Mouse (Mus musculus) T-cell, adult 66 days (primary cell): ENCODE measurements around the gene Shd. TPM values are rescaled to one million over a fixed set of nuclear protein-coding genes. Genes with fewer than 3 reads are reported as not detected.

Experiments used
- total RNA-seq, 2 experiments: library from RNA; stranded (reverse); gene quantifications; 3 replicates in 1 of 2; 4 replicates in 1 of 2; pipeline ENCODE4 v1.2.4; 2023

The Shd gene
- 1 to 10 TPM; 6.4 to 7.9 TPM for total RNA-seq

DNA sequence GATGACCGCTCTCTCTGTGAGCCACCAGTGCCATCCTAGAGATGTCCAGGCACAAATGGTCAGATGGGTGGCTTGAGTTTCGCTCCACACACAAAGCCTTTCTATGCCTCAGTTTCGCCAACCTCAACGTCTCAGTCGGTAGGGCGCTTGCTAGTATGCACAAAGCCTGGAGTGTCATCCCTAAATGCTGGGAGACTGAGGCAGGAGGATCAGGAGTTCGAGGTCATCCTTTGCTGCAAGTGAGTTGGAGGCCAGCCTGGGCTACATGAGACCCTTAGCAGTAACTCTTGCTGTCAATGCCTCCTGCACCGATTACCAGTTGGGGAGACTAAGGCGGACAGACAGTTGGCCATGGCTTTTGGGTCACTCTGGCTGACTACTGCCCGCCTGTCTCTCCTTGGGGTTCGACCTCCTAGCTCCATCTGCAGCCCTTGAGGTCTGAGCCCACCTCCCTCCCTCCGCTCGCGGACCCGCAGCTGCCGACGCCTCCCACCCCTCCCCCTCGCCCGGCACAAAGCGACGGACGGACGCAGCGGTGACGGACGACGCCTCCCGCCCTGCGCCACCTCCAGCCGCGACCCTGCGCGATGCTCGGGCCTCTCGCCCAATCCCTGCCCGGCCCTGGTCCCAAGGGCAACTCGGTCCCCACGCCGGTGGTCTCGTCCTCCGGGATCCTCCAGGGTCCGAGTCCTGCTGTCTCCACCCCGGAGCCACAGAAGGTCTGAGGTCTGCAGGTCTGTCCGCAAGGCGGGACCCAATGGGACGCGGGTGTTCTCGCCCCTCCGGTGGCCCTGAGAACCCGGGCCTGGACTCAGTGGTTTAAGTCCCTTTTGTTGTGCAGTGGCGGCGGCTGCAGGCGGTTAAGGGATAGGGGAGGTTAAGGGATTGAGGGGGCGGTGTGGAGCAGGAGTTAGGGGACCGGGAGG, at the start of gene Shd:
Gene Shd, plus strand, starts transcription at position 502 of the 926 bp plus-strand sequence.

DNA sequence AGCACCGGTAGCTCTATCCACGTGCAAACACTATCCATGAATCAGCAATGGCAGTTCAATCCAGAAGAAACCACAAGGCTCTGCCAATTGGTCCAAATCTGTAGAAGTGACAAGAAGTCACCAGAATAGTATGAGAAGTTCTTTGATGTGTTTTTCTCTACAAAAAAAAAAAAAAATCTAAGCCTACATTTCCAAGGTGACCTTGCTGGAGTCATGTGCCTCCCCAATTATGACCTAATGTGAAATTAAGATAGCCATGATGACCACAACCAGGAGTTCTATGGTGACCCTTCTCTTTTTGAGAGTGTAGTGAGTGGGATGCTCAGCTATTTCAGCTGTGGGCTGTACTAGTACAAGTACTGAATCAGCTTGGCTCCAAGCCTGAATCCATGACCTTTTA, 20.9 kb upstream of the Shd start, which contains the start of gene Zfp119b:
Gene Zfp119b, minus strand, starts transcription at position 101 of the 400 bp plus-strand sequence.

DNA sequence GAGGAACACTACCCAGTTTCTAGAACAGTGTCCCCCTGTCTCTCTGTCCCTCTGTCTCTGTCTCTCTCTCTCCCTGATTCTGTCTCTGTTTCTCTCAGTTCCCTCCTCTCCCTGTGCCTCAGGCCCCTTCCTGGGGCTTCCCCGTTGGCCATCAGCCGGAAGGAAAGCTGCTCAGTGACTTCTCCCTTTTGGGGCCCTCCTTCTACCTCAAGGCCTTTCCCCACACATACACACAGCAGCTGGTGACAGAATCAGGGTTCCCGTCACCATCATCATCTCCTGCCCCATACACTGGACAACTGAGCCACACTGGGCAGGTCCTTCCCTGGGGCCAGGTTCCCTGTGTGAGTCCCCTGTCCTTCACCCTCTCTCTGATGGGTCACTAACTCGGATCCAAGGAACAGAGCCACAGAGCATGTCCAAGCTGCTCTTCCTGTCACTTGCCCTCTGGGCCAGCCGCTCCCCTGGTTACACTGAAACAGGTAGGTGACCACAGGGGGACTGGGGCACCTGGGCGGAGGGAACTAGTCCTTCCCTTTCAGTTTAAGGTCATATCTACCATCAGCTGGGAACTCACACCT, 17.7 kb upstream of the Shd start, which contains the start of gene Ebi3:
Gene Ebi3, plus strand, starts transcription at position 194 of the 581 bp plus-strand sequence.

DNA sequence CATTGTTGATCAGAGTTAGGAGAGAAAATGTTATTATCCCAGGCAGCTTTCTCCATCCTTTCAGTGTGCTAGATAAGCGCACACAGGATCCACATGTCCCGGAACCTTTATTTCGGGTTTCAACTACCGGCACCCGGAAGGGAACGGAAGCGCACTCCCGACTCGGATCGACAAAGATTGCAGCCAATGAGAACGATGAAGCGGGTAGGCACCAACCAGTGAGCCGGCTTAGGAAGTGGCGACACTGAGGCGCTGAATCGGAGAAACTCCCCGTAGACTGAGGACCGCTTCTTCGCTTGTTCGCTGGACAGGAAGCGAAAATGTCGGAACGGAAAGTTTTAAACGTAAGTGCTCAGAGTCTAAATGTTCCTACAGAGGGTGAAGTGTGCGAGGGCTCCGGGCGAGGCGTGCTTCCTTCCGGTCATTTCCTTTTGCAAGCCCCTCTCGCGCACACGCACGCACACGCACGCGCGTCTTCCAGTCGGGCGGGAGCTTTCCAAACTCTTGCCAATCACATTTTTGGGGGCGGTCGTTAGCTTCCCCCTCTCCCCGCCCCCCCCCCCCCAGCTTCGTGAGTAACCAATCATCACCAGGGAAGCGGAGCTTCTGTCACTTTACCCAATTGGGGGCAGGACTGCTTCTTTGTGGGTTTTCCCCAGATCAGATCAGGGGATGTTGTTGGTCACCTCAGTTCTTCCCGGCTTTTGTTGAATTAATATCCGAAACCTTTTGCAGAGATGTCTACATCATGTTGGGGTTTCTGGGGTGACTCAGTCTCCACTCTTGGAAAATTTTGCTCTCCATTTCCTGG, 11.1 kb upstream of the Shd start, which contains the start of gene Yju2:
Gene Yju2, plus strand, starts transcription at position 182 of the 811 bp plus-strand sequence.

DNA sequence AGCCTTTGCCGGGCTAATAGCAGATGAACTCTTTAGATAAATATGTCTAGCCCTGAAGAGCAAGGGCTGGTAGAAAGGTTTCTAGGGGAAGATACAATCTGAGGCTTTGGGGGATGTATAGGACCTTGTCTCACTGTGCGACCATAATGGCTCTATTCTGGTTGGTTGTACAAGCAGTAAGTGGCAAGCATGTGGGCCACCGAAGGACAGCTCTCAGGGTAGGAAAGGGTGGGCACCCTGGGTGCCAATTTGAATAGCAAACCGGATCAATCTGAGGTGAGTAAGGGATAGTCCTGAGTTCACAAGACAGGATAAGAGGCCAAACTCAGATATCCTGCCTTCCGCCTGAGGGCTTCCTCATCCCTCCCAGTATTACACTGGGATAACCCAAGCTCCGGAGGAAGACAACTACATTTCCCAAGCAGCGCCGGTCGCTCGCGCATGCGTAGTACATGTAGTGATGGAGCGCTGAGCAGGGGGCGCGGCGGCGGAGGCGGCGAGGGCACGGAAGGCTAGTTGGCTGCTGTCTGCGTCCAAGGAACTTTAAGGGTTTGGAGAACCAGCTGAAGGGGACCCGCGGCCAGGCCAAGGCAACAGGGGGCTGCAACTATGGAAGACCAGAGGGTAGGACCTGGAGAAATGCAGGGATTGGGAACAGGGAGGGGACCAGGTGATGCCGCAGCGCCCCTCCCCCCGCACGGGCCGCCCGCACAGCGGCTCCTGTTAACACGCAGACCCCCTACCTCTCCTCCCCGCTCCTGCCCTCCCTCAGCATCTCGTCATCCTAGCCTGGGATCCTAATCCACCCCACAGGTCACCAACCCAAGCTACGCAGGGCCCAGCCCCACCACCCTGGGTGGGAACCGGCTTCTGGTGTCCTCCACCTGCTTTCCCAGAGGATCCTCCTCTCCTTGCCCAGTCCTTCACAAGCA, 16.0 kb downstream of the Shd start, which contains the start of gene Fsd1:
Gene Fsd1, plus strand, starts transcription at position 480 of the 932 bp plus-strand sequence.

DNA sequence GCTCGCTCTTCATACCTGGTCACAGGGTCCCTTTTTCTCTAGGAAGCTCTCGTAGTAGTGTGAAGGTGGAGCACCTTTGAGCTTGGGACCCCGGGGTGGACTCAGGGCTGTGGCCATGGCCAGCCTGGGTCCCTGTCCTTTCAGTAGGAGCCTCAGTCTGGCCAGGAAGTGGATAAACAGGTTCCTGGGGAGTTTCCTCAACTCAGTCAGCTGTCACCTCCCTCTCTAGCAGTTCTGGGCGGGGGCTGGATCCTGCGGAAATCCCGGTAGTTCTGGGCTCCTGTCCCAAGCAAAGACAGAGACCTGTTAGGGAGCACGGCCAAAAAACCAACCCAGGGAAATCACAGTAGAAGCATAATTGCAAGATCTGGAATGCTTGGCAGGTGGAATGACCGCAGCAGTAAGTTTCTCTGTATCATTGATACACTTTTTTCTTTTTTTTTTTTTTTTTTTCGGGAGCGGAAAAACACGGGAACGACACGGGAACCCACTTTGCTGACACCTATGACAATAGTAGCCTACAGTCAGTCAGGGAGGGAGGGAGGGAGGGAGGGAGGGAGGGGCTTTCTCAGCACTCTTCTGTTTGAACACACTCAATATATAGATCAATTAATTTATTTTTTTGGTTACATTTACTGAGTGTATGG, 35.3 kb downstream of the Shd start, which contains the start of the genes Stap2 and Mpnd:
Gene Stap2, minus strand, starts transcription at position 170 of the 647 bp plus-strand sequence.
Gene Mpnd, plus strand, starts transcription at position 297 of the 647 bp plus-strand sequence.

Other genes with a start within 250 kb of the Shd start
- gene Adgre4, start 220.5 kb upstream of the Shd start, total RNA-seq = 1 to 10 TPM; 1.0 to 1.3 TPM
- gene Zfp119a, start 91.5 kb upstream of the Shd start, total RNA-seq = 10 to 100 TPM; 11.9 to 12.2 TPM
- gene Zfp959, start 78.4 kb upstream of the Shd start, total RNA-seq = 10 to 100 TPM; 21.4 to 32.0 TPM
- 1 to 10 TPM; 3.5 to 4.7 TPM for gene Zfp119b, start 21.0 kb upstream of the Shd start, total RNA-seq
- gene Ebi3, start 17.8 kb upstream of the Shd start, total RNA-seq = 1 to 10 TPM; 1.0 to 1.3 TPM
- 10 to 100 TPM; 51.6 to 63.7 TPM for gene Yju2, start 11.4 kb upstream of the Shd start, total RNA-seq
- gene Fsd1, start 16.0 kb downstream of the Shd start, total RNA-seq = not detected
- 1 to 10 TPM in 1 of 2 experiments, under 1 TPM in 1; 0.84 to 2.4 TPM for gene Stap2, start 35.1 kb downstream of the Shd start, total RNA-seq
- gene Mpnd, start 35.2 kb downstream of the Shd start, total RNA-seq = 10 to 100 TPM; 66.1 to 69.1 TPM
- gene Sh3gl1, start 66.2 kb downstream of the Shd start, total RNA-seq = 100 to 1,000 TPM; 125 to 126 TPM
- gene Chaf1a, start 70.0 kb downstream of the Shd start, total RNA-seq = 1 to 10 TPM; 3.4 to 5.1 TPM
- gene Ubxn6, start 104.6 kb downstream of the Shd start, total RNA-seq = 10 to 100 TPM; 66.9 to 74.8 TPM
- gene Hdgfl2, start 109.2 kb downstream of the Shd start, total RNA-seq = 100 to 1,000 TPM; 103 to 106 TPM
- not detected for gene Plin4, start 139.3 kb downstream of the Shd start, total RNA-seq
- gene Plin5, start 147.1 kb downstream of the Shd start, total RNA-seq = not detected
- not detected for gene Lrg1, start 151.5 kb downstream of the Shd start, total RNA-seq
- gene Sema6b, start 169.9 kb downstream of the Shd start, total RNA-seq = not detected
- gene Tnfaip8l1, start 192.0 kb downstream of the Shd start, total RNA-seq = 10 to 100 TPM; 13.1 to 14.9 TPM
- 10 to 100 TPM; 51.6 to 52.0 TPM for gene Mydgf, start 213.5 kb downstream of the Shd start, total RNA-seq
- gene Dpp9, start 248.4 kb downstream of the Shd start, total RNA-seq = 10 to 100 TPM; 50.3 to 51.5 TPM